Mouse (Mus musculus): ENCODE data around the gene Rfx3. TPM values are rescaled to one million over a fixed set of nuclear protein-coding genes. Genes with fewer than 3 reads are reported as not detected.

Gene Rfx3
- total and polyA plus RNA-seq, 3 experiments: 0.76 to 1.4 (median 1.2) TPM

GRCm38 (mm10) chr19:27828316-27828715 is 182.7 kb downstream of the Rfx3 start:
- H3K4me3 ChIP-seq (replicated peaks in 1 of 3; ENCODE audit: low read depth in 2 of 3, low read length in 2 of 3, poor library complexity in 1 of 3): no peak overlapping the region
- dilution Hi-C loops (cut with MboI; ENCODE audit: extremely low pct_ligation_motif_present, extremely low pct_unique_long_range_greater_than_20kb, low sequenced_read_pairs) (no loop called here), in situ Hi-C loops (cut with MboI; ENCODE audit: low pct_ligation_motif_present, low pct_unique_long_range_greater_than_20kb, low sequenced_read_pairs) (no loop called here)
- no peaks in the 10 kb centered on the region for H3K27me3 ChIP-seq (replicated peaks)
- H3K79me2 ChIP-seq (replicated peaks; ENCODE audit: control insufficient read depth, extremely low read depth, insufficient read depth, poor library complexity, severe bottlenecking): no peaks in the 10 kb centered on the region
- H3K36me3 ChIP-seq (replicated peaks in 1 of 2; ENCODE audit: control insufficient read depth in 1 of 2, insufficient read depth in 1 of 2, low read length in 1 of 2): peaks cover 0 to 2% of the 10 kb centered on the region in 2 experiments
- no peaks in the 10 kb centered on the region for H3K9me3 ChIP-seq (replicated peaks; ENCODE audit: low read length)
- TF ChIP-seq RCOR1 (conservative IDR thresholded peaks at IDR 0.05; ENCODE audit: low read depth, low read length) (no peak), HCFC1 (IDR thresholded peaks at IDR 0.05; ENCODE audit: low read depth, low read length) (no peak), ZKSCAN1 (IDR thresholded peaks at IDR 0.05; ENCODE audit: borderline replicate concordance, low read depth, low read length) (no peak), MAX (IDR thresholded peaks at IDR 0.05; ENCODE audit: low read length) (no peak), SIN3A (IDR thresholded peaks at IDR 0.05; ENCODE audit: low read length) (no peak), ZC3H11A (IDR thresholded peaks at IDR 0.05; ENCODE audit: low read depth, low read length) (no peak), CTCF (conservative IDR thresholded peaks at IDR 0.05 in 1 of 2, IDR thresholded peaks at IDR 0.05 in 1 of 2; ENCODE audit: low read depth in 2 of 2, low read length in 2 of 2) (no peak), CHD2 (IDR thresholded peaks at IDR 0.05; ENCODE audit: low read length) (no peak), ETS1 (conservative IDR thresholded peaks at IDR 0.05; ENCODE audit: low read depth, low read length) (no peak), JUND (conservative IDR thresholded peaks at IDR 0.05; ENCODE audit: low read depth, low read length) (no peak), PAX5 (IDR thresholded peaks at IDR 0.05; ENCODE audit: low read length) (no peak), POLR2A (IDR thresholded peaks at IDR 0.05; ENCODE audit: low read depth, low read length) (no peak)
- no peak overlapping the region for H3K27ac ChIP-seq (ENCODE audit: insufficient read depth, low read depth)
- H3K4me1 ChIP-seq (ENCODE audit: control insufficient read depth in 1 of 2, insufficient read depth in 2 of 2): peaks cover 0 to 8% of the 10 kb centered on the region in 2 experiments; a peak in 2 of 4 replicates
- H3K9ac ChIP-seq (ENCODE audit: insufficient read depth, low read depth): no peak overlapping the region
- DNase-seq (ENCODE audit: extremely low read depth): no peak
- H3K4me2 ChIP-seq (ENCODE audit: insufficient read depth, low read depth, poor library complexity, severe bottlenecking): no peak overlapping the region

GRCm38 (mm10) chr19:27817661-27818060 is 193.3 kb downstream of the Rfx3 start:
- Histone ChIP-seq H3K4me1 (ENCODE audit: control insufficient read depth in 1 of 2, insufficient read depth in 2 of 2) (no peaks in the 10 kb centered on the region), H3K27ac (ENCODE audit: insufficient read depth, low read depth) (no peak overlapping the region), H3K79me2 (replicated peaks; ENCODE audit: control insufficient read depth, extremely low read depth, insufficient read depth, poor library complexity, severe bottlenecking) (no peaks in the 10 kb centered on the region), H3K4me2 (ENCODE audit: insufficient read depth, low read depth, poor library complexity, severe bottlenecking) (no peak overlapping the region), H3K27me3 (replicated peaks) (no peaks in the 10 kb centered on the region), H3K4me3 (replicated peaks in 1 of 3; ENCODE audit: low read depth in 2 of 3, low read length in 2 of 3, poor library complexity in 1 of 3) (no peak overlapping the region), H3K9ac (ENCODE audit: insufficient read depth, low read depth) (no peak overlapping the region), H3K9me3 (replicated peaks; ENCODE audit: low read length) (no peaks in the 10 kb centered on the region), H3K36me3 (replicated peaks in 1 of 2; ENCODE audit: control insufficient read depth in 1 of 2, insufficient read depth in 1 of 2, low read length in 1 of 2) (peaks cover 0 to 5% of the 10 kb centered on the region in 2 experiments)
- TF ChIP-seq MEF2A (IDR thresholded peaks at IDR 0.05; ENCODE audit: borderline replicate concordance, low read depth, low read length) (no peak), KAT2A (IDR thresholded peaks at IDR 0.05; ENCODE audit: insufficient replicate concordance, low read length) (no peak), SIN3A (IDR thresholded peaks at IDR 0.05; ENCODE audit: low read length) (no peak), TBP (conservative IDR thresholded peaks at IDR 0.05; ENCODE audit: low read depth, low read length) (no peak), POLR2A (IDR thresholded peaks at IDR 0.05; ENCODE audit: low read depth, low read length) (no peak), MYC (IDR thresholded peaks at IDR 0.05; ENCODE audit: low read depth, low read length) (no peak), IRF4 (IDR thresholded peaks at IDR 0.05; ENCODE audit: low read depth, low read length) (no peak), SMC3 (IDR thresholded peaks at IDR 0.05; ENCODE audit: low read depth, low read length) (no peak), USF1 (IDR thresholded peaks at IDR 0.05; ENCODE audit: low read depth, low read length) (no peak), ELF1 (IDR thresholded peaks at IDR 0.05; ENCODE audit: low read depth, low read length) (no peak), TCF12 (IDR thresholded peaks at IDR 0.05; ENCODE audit: low read depth, low read length) (no peak), POLR2AphosphoS2 (IDR thresholded peaks at IDR 0.05; ENCODE audit: low read depth, low read length) (no peak)
- in situ Hi-C loops (cut with MboI; ENCODE audit: low pct_ligation_motif_present, low pct_unique_long_range_greater_than_20kb, low sequenced_read_pairs): no loop called here
- no peak for DNase-seq (ENCODE audit: extremely low read depth)
- dilution Hi-C loops (cut with MboI; ENCODE audit: extremely low pct_ligation_motif_present, extremely low pct_unique_long_range_greater_than_20kb, low sequenced_read_pairs): no loop called here

Data from CH12.LX (cell line).